Mouse (Mus musculus) gastrocnemius, adult 2 months (tissue): Measurements from ENCODE around the gene Tctex1d1. TPM values are rescaled to one million over a fixed set of nuclear protein-coding genes. Genes with fewer than 3 reads are reported as not detected.

ENCODE experiments used
- DNase-seq: peaks from one replicate; pipeline ENCODE4 v3.0.0; 2022
- H3K27ac ChIP-seq: fragments of 200-600 bp; 2 replicates; pipeline ENCODE4 v1.8.1; 2022; ENCODE audit warnings: mild to moderate bottlenecking
- H3K4me3 ChIP-seq: fragments of 200-600 bp; 2 replicates; pipeline ENCODE4 v1.8.1; 2022; ENCODE audit warnings: mild to moderate bottlenecking, moderate library complexity
- CTCF ChIP-seq: fragments of 200-600 bp; IDR thresholded peaks from 2 replicates; pipeline ENCODE4 v1.8.1; 2022; ENCODE audit warnings: antibody characterized with exemption, mild to moderate bottlenecking, moderate library complexity
- intact Hi-C: fragments of 180-260 bp; cut with DNase I; formaldehyde crosslinking; loops from one replicate; pipeline ENCODE4 v1.15.1; 2025
- total RNA-seq, 2 experiments: library from RNA; stranded (reverse); gene quantifications; 2 replicates each; pipeline ENCODE4 v1.2.3; 2021

The Tctex1d1 gene
- total RNA-seq, 2 experiments from 2014 or later: not detected

- Histone ChIP-seq H3K4me3 (no peak overlapping the region), H3K27ac (no peak overlapping the region)
- DNase-seq: no peak
- intact Hi-C loops: no loop called here
- no peak for TF ChIP-seq CTCF
Observed at GRCm38 (mm10) chr4:102990595-102991340, 12.4 kb downstream of the Tctex1d1 start.

- H3K4me3 ChIP-seq: no peak overlapping the region
- no peak for TF ChIP-seq CTCF
- H3K27ac ChIP-seq: no peak overlapping the region
- no peak for DNase-seq
- intact Hi-C loops: no loop called here
Observed at GRCm38 (mm10) chr4:102991685-102992084, 13.3 kb downstream of the Tctex1d1 start.

DNA sequence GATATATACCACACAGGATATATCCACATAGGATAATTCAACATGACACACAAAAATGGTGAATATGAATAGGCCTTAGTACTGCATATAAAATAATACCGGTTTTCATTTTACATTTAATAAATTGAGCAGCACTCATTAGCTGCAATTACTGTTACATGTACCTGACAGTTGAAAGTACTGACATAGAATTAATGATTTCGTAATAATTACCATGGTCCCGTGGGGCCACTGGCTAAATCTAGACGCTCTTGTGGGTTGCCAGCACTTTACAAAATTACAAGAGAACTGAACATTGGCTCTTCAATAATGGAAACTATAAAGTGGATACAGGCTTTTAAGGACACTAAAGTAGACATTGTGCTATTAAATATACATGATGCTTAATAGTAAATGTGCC is 26.3 kb downstream of the Tctex1d1 start:
- no peak overlapping the region for H3K4me3 ChIP-seq
- intact Hi-C loops: no loop called here
- TF ChIP-seq CTCF: no peak
- H3K27ac ChIP-seq: no peak overlapping the region
- no peak for DNase-seq

- no peak for TF ChIP-seq CTCF
- Histone ChIP-seq H3K4me3 (no peak overlapping the region), H3K27ac (no peak overlapping the region)
- DNase-seq: no peak
- intact Hi-C loops: no loop called here
Observed at GRCm38 (mm10) chr4:103005190-103005945, 27.0 kb downstream of the Tctex1d1 start.

- TF ChIP-seq CTCF: no peak
- Histone ChIP-seq H3K27ac (no peak overlapping the region), H3K4me3 (no peak overlapping the region)
- intact Hi-C loops: no loop called here
- DNase-seq: no peak
Observed at GRCm38 (mm10) chr4:103006266-103006665, 27.9 kb downstream of the Tctex1d1 start.

GRCm38 (mm10) chr4:103006943-103007418 is 28.6 kb downstream of the Tctex1d1 start:
- intact Hi-C loops: no loop called here
- Histone ChIP-seq H3K4me3 (no peak overlapping the region), H3K27ac (no peak overlapping the region)
- no peak for DNase-seq
- TF ChIP-seq CTCF: no peak

- Histone ChIP-seq H3K27ac (no peak overlapping the region), H3K4me3 (no peak overlapping the region)
- intact Hi-C loops: no loop called here
- no peak for TF ChIP-seq CTCF
- no peak for DNase-seq
Observed at GRCm38 (mm10) chr4:103010734-103011133, 32.3 kb downstream of the Tctex1d1 start.

GRCm38 (mm10) chr4:103011823-103012222 is 33.4 kb downstream of the Tctex1d1 start:
- no peak for TF ChIP-seq CTCF
- H3K4me3 ChIP-seq: no peak overlapping the region
- H3K27ac ChIP-seq: no peak overlapping the region
- intact Hi-C loops: no loop called here
- no peak for DNase-seq

- no peak for DNase-seq
- intact Hi-C loops: no loop called here
- no peak overlapping the region for H3K4me3 ChIP-seq
- no peak overlapping the region for H3K27ac ChIP-seq
- TF ChIP-seq CTCF: no peak
Observed at GRCm38 (mm10) chr4:103013490-103013889, 35.1 kb downstream of the Tctex1d1 start.

- intact Hi-C loops: no loop called here
- TF ChIP-seq CTCF: no peak
Observed at GRCm38 (mm10) chr4:103026621-103027020, 48.2 kb downstream of the Tctex1d1 start, which contains the start of gene Insl5. Gene Insl5 (minus strand): TSS chr4:103026842.

DNA sequence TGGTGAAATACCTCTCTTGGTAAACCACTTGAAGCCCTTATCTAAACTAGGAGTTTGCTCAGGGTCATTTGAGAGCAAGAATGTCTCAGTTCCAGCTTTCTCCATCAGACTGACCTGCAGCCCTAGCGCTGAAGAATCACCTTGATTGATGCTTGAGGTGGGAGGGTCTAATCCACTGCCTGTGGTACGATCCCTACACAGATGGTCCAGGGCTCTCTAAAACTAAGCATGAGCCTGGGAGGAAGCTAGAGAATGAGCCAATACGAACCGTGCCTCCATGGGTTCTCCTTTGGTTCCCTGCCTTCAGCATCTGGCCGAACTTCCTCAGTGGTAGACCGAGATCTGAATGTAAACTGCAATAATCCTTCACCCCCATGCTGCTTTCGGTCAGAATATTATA is 49.3 kb downstream of the Tctex1d1 start:
- Histone ChIP-seq H3K27ac (no peak overlapping the region), H3K4me3 (no peak overlapping the region)
- no peak for DNase-seq
- no peak for TF ChIP-seq CTCF
- intact Hi-C loops: no loop called here

More at GRCm38 (mm10) chr4:103026621-103027020, 48.2 kb downstream of the Tctex1d1 start, which contains the start of gene Insl5:
- H3K27ac ChIP-seq: no peak within 1 kb of the TSS
- no peak within 1 kb of the TSS for H3K4me3 ChIP-seq
- no peak for DNase-seq

- intact Hi-C loops: no loop called here
- H3K27ac ChIP-seq: no peak overlapping the region
- H3K4me3 ChIP-seq: no peak overlapping the region
- TF ChIP-seq CTCF: no peak
- DNase-seq: no peak
Observed at GRCm38 (mm10) chr4:103028177-103029088, 50.0 kb downstream of the Tctex1d1 start.
